Mouse (Mus musculus) CH12.LX (cell line): ENCODE measurements around the gene Swi5.

ENCODE experiments used
- CTCF ChIP-seq, 2 experiments: IDR thresholded peaks in 1 of 2; conservative IDR thresholded peaks in 1 of 2; 2 replicates each; pipeline ENCODE4 v1.5.1; 2011 to 2012; ENCODE audit warnings: low read depth in 2 of 2, low read length in 2 of 2, improper control_type of control experiment in 1 of 2, inconsistent platforms in 1 of 2, mild to moderate bottlenecking in 1 of 2, moderate library complexity in 1 of 2
- ZMIZ1 ChIP-seq: IDR thresholded peaks from 2 replicates; pipeline ENCODE4 v1.6.1; 2012; ENCODE audit warnings: low read depth, mild to moderate bottlenecking, inconsistent platforms, low read length, improper control_type of control experiment
- ZNF384 ChIP-seq: IDR thresholded peaks from 2 replicates; pipeline ENCODE4 v1.6.1; 2012; ENCODE audit warnings: low read depth, low read length, improper control_type of control experiment, inconsistent platforms

DNA sequence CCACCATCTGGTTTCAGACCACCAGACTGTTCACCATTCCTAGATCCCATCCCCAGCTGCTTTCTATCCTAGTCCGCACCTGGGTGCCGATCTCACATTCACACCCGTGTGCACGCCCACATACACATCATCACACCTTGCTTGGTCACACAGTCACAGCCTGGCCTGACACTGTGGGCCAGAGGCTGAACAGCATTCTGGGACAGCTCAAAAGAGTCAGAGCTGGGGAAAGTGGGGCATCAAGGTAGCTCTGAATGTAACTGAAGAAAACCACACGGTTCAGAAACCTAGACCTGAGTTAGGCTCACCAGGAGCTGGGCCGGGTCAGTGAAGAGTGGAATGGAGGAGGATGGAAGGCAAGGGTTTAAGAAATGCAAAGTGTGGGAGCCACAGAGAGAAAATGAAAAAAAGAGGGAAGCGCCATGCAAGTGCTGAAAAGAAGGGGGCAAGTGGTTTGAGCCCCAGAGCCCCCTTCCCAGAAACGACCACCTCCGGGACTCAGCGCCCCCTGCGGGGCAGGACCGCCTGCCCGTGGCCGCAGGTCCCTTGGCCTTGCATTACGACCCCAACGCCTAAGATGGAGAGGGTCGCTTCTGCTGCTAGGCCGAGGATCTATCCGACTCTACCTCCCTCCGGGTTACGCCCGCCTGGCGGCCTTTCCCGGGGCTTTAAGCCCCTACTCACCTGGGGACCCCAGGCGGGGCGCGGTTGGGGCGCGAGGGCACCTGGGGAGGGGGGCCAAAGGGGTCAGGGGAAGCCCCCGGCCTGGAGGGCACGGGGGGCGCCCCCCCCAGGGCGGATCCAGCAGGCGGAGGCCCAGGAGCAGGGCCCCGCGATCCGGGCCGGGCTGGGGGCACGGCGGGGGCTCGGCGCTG lies 23.8 kb upstream of the Swi5 start:
- TF ChIP-seq ZMIZ1 = no peak
- TF ChIP-seq ZNF384 = no peak
- no peak for TF ChIP-seq CTCF (conservative IDR thresholded peaks at IDR 0.05 in 1 of 2, IDR thresholded peaks at IDR 0.05 in 1 of 2; ENCODE audit: low read depth in 2 of 2, low read length in 2 of 2)
